Mouse (Mus musculus) liver, adult 2 months (tissue): ENCODE measurements around the gene Pttg1. TPM values are rescaled to one million over a fixed set of nuclear protein-coding genes. Genes with fewer than 3 reads are reported as not detected.

Experiments used
- DNase-seq: peaks from one replicate; pipeline ENCODE4 v3.0.0-alpha.2; 2011; ENCODE audit warnings: low read depth, low spot score; ENCODE audit errors: extremely low read depth
- H3K27ac ChIP-seq: fragments of 200-500 bp; replicated peaks from 2 replicates; pipeline ENCODE4 v1.5.1; 2012; ENCODE audit warnings: low read depth, mild to moderate bottlenecking, control low read depth, inconsistent platforms, low read length; ENCODE audit not compliant: insufficient read depth
- H3K27me3 ChIP-seq: fragments of 200-500 bp; 2 replicates; pipeline ENCODE4 v1.6.1; 2012; ENCODE audit warnings: mild to moderate bottlenecking, moderate library complexity, low read length, inconsistent platforms; ENCODE audit not compliant: control insufficient read depth, insufficient read depth
- H3K36me3 ChIP-seq: fragments of 200-500 bp; 2 replicates; pipeline ENCODE4 v1.6.1; 2012; ENCODE audit warnings: low read length, inconsistent platforms; ENCODE audit not compliant: control insufficient read depth, insufficient read depth
- H3K4me1 ChIP-seq: fragments of 200-500 bp; 2 replicates; pipeline ENCODE4 v1.6.1; 2011; ENCODE audit warnings: low read length; ENCODE audit not compliant: control insufficient read depth, insufficient read depth
- H3K4me3 ChIP-seq: fragments of 200-500 bp; 2 replicates; pipeline ENCODE4 v1.5.1; 2011; ENCODE audit warnings: low read depth, mild to moderate bottlenecking, control low read depth, low read length, moderate library complexity; ENCODE audit not compliant: insufficient read depth
- H3K79me2 ChIP-seq: fragments of 200-500 bp; 2 replicates; pipeline ENCODE4 v1.6.1; 2012; ENCODE audit warnings: inconsistent platforms, mild to moderate bottlenecking, low read length, moderate library complexity; ENCODE audit not compliant: control insufficient read depth, insufficient read depth
- H3K9ac ChIP-seq: fragments of 200-500 bp; 2 replicates; pipeline ENCODE4 v1.6.1; 2012; ENCODE audit warnings: low read depth, mild to moderate bottlenecking, control low read depth, inconsistent platforms, low read length
- CTCF ChIP-seq: fragments of 200-500 bp; IDR thresholded peaks from 2 replicates; pipeline ENCODE4 v1.5.1; 2011; ENCODE audit warnings: low read depth, low read length, control low read depth
- POLR2A ChIP-seq: fragments of 200-500 bp; IDR thresholded peaks from 2 replicates; pipeline ENCODE4 v1.6.1; 2011; ENCODE audit warnings: low read length, control low read depth; ENCODE audit not compliant: insufficient read depth; ENCODE audit errors: extremely low read depth
- WGBS: fragments of 180-500 bp; shearing (Covaris S2); methylation state at CpG from one replicate; pipeline ENCODE4 v1.1.7; 2018; 5-methylcytosine and 5-hydroxymethylcytosine counted together
- polyA plus RNA-seq: library from polyadenylated mRNA; depleted of rRNA; stranded (reverse); fragments of >200 nt; gene quantifications from 2 replicates; pipeline ENCODE4 v1.2.3, GENCODE M21; 2012; rRNA removed
- total RNA-seq: library from RNA; depleted of rRNA; stranded (reverse); fragments of >200 nt; gene quantifications from 2 replicates; pipeline ENCODE4 v1.2.3, GENCODE M21; 2014; rRNA removed

The Pttg1 gene
- total RNA-seq (40.0 and 45.4 TPM in 2 replicates), polyA plus RNA-seq (12.0 and 17.7 TPM in 2 replicates)

DNA sequence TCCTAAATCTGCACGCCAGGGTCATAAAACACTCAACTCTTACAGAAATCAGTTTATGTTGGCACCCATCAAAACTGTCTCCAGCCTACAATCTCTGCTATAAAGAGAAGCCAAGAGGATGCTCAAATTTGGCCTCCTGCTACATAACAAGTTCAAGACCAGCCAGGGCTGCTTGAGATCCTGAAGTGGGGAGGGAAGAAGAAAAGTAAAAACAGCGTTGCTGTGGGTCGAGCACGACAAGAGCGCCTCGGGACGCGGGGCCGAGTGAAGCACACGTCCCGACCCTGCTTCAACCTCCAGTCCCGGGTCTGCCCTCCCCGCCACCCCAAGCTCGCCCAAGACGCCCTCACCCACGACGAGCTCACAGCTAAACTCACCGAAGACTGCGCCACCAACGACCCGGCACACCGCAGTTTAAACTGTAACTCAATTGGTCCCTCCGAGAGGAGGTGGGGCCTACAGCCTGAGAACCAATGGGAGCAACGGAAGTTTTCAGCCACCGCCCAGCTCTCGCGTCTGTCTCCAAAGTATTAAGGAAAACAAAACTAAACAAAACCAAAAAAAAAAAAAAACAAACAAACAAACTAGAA lies at the start of gene Pttg1:
Gene Pttg1, minus strand, starts transcription at position 428 of the 590 bp plus-strand sequence.
- Histone ChIP-seq H3K79me2 (peaks cover 2% of the 10 kb centered on the region; the same call in 1 of the 2 replicates), H3K9ac (peak within 1 kb of the TSS; percentile 96), H3K4me3 (peak within 1 kb of the TSS; percentile 99), H3K4me1 (peaks cover 11% of the 10 kb centered on the region; the same call in 1 of the 2 replicates), H3K36me3 (peaks cover 12% of the 10 kb centered on the region; the same call in 1 of the 2 replicates), H3K27ac (peak within 1 kb of the TSS; percentile 83), H3K27me3 (no peaks in the 10 kb centered on the region)
- peak; percentile 88 for DNase-seq
- WGBS = 3% methylated on average over 27 of the region's 27 CpGs
- TF ChIP-seq POLR2A (peak; percentile 93), CTCF (no peak)

DNA sequence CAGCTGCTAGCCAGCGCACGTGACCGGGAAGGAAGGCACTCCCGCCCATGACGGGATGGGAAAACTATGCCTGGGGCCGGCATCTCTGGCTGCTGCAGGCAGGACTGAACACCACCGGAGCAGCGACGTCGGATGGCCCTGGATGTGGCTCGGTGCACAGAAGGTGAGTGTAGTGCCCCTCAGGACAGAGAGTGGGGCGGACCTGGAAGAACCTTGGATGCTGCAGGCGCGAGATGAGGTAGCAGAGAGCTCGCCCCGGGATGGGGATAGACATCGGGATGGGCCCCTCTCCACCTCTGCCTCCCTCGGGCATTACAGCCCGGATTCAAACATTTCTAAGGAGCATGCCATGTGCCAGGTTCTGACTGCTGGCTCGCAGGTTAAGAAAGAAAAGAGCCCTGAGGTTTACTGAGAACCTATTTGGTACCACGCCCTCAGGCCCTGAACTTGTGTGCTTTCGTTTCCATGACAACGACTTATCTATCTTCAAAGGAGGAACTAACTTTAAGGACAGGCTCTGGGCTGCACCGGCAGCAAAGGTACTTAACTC lies 48.2 kb upstream of the Pttg1 start, which contains the start of gene C1qtnf2:
Gene C1qtnf2, plus strand, starts transcription at position 52 of the 550 bp plus-strand sequence.
- 3% methylated on average over 24 of the region's 24 CpGs for WGBS
- H3K79me2 ChIP-seq = no peaks in the 10 kb centered on the region
- peak within 1 kb of the TSS; percentile 65 for H3K4me3 ChIP-seq
- H3K27ac ChIP-seq = no peak within 1 kb of the TSS
- peaks cover 6% of the 10 kb centered on the region for H3K27me3 ChIP-seq
- peak within 1 kb of the TSS; percentile 56 for H3K9ac ChIP-seq
- no peak for DNase-seq
- TF ChIP-seq CTCF = no peak
- no peaks in the 10 kb centered on the region for H3K4me1 ChIP-seq
- no peaks in the 10 kb centered on the region for H3K36me3 ChIP-seq

DNA sequence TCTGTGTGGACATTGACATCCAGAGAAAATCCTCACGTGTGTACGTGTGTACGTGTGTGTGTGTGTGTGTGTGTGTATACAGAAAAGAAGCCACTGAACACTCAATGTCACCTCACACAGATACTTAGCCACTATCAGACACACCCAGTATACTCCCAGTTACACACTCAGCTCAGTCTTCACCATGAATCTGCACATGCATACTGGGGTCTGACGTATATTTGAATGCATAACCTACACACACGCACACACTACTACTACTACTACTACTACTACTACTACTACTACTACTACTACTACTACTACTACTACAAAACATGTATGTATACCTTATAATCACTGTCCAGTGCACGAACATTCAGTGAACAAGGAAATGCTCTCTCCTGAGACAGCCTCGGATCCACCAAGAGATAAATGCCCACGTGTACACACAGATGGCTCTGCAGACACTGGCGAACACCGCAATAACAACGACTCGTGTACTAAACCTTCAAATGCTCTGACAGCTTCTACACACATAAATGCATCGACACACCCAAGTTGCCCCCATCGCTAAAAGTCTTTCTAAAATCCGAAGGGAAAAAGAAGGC lies 47.7 kb upstream of the Pttg1 start:
- Histone ChIP-seq H3K27ac (no peak overlapping the region), H3K9ac (no peak overlapping the region), H3K79me2 (no peaks in the 10 kb centered on the region), H3K4me1 (no peaks in the 10 kb centered on the region), H3K36me3 (no peaks in the 10 kb centered on the region), H3K4me3 (no peak overlapping the region), H3K27me3 (peaks cover 6% of the 10 kb centered on the region)
- TF ChIP-seq POLR2A (no peak), CTCF (no peak)
- 53% methylated on average over 15 of the region's 15 CpGs for WGBS
- DNase-seq = no peak

DNA sequence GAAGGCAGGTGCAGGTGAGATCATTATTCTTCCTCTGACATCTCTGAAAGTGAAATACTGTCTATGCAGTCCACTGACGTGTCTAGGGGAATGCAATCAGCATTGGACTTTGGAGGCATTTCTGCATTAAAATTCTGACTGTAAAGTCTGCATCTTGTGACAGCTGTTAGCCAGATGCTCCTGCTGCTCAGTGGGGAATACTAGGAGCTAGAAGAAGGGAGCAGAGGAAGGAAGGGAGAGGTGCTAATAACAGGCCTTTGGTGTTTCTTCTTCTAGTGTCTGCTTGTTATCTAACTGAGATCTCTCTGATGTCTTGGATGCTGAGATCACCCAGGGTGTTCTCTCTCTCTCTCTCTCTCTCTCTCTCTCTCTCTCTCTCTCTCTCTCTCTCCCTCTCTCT lies 47.1 kb upstream of the Pttg1 start:
- no peaks in the 10 kb centered on the region for H3K4me1 ChIP-seq
- no peaks in the 10 kb centered on the region for H3K79me2 ChIP-seq
- H3K9ac ChIP-seq = no peak overlapping the region
- TF ChIP-seq CTCF (no peak), POLR2A (no peak)
- H3K27ac ChIP-seq = no peak overlapping the region
- no peak overlapping the region for H3K4me3 ChIP-seq
- H3K27me3 ChIP-seq = peaks cover 6% of the 10 kb centered on the region
- WGBS = 90% methylated on average over 1 of the region's 1 CpGs
- DNase-seq = no peak
- H3K36me3 ChIP-seq = no peaks in the 10 kb centered on the region

DNA sequence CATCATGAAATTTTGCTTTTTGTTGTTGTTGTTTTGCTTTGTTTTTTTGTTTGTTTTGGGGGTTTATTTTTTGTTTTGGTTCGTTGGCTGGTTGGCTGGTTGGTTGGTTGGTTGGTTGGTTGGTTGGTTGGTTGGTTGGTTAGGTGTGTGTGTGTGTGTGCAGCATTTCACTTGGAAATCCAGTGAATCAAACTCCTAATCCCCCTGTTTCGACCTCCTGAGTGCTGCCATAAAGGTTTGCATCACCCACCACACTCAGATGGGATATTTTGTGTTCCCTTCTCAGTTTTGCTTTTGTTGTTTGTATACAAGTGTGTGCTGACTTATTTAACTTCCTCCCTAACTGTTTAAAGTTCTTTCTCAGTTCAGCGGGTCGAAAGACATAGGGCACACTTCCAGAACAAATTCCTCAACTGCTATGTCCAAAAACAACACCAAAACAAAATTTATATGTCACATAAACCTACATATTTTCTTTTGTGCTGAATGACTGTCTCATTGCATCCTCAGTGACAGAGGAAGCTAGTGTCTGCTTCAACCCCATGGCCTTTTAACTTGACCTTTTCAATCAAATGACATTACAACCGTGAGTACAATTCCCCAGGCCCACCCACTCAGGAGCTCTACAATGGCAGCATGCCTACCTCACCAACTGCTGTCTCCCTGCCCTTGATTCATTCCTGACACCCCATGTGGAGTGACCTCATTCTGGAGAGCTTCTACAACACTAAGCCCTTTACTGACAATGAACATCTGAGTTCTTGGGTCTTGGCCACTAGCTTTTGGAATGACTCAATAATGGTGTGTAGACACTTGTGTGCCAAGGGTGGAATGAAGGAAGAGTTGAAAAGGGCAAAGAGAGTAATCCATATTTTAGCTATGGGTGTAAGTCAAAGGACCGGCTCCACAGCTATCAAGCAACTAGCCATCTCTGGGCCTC lies 45.1 kb upstream of the Pttg1 start:
- Histone ChIP-seq H3K27me3 (peaks cover 6% of the 10 kb centered on the region), H3K9ac (no peak overlapping the region), H3K79me2 (no peaks in the 10 kb centered on the region), H3K4me3 (no peak overlapping the region), H3K4me1 (no peaks in the 10 kb centered on the region), H3K36me3 (no peaks in the 10 kb centered on the region), H3K27ac (no peak overlapping the region)
- peak; percentile 18 for DNase-seq
- TF ChIP-seq POLR2A (no peak), CTCF (no peak)
- WGBS = 65% methylated on average over 6 of the region's 6 CpGs
